Mouse (Mus musculus): Measurements from ENCODE around the gene Sclt1.

DNA sequence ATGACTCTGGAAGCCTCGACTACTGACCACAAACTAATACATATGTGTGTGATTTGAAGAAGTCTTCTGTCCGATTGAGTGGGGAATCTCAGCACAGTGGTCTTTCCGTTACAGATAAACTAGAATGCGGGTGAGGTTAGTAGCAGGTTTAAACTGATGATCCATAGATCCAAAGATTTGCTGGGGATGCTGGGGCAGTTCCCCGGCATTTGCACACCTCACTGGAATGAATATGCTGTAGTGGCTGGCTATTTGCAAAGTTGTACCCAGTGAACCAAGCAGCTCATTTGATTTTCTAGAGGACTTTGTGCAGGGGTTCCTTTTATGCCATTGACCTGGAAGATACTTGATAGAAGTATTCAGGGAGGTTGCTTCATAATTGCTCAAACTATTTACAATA lies 133.2 kb downstream of the Sclt1 start:
- no peak for TF ChIP-seq CTCF (IDR thresholded peaks at IDR 0.05; ENCODE audit: borderline replicate concordance, control insufficient read depth, extremely low read depth, insufficient read depth, low read length, poor library complexity)
- TF ChIP-seq POLR2A (IDR thresholded peaks at IDR 0.05; ENCODE audit: control insufficient read depth, extremely low read depth, insufficient read depth, low read length, poor library complexity) = no peak
